Mouse (Mus musculus): ENCODE measurements around the gene Mtor. TPM values are rescaled to one million over a fixed set of nuclear protein-coding genes. Genes with fewer than 3 reads are reported as not detected.

The Mtor gene
- polyA plus RNA-seq, 1 experiment from 2014 or later: 36.1 TPM

- DNase-seq (ENCODE audit: low spot score) (peak; percentile 55), ATAC-seq (ENCODE audit: low FRiP score) (peak; percentile 75; the same call in 1 of the 2 replicates)
- no peaks in the 10 kb centered on the region for H3K4me1 ChIP-seq (replicated peaks; ENCODE audit: control insufficient read depth, insufficient read depth, low read length)
- H3K27me3 ChIP-seq (ENCODE audit: control insufficient read depth, insufficient read depth, low read length): no peaks in the 10 kb centered on the region
- no peak overlapping the region for H3K9ac ChIP-seq
- 0 out of 2 replicates have a peak overlapping the region, but pooled peaks have one; percentile 40 for H3K27ac ChIP-seq
- H3K4me3 ChIP-seq (replicated peaks; ENCODE audit: low read length): no peak overlapping the region
- no peaks in the 10 kb centered on the region for H3K9me3 ChIP-seq (ENCODE audit: control insufficient read depth, low read length)
- no peak overlapping the region for H3K4me2 ChIP-seq (replicated peaks)
- WGBS: 44% methylated on average over 12 of the region's 12 CpGs
- peaks cover 97% of the 10 kb centered on the region for H3K36me3 ChIP-seq (replicated peaks; ENCODE audit: control insufficient read depth, insufficient read depth)
Observed at GRCm38 (mm10) chr4:148460656-148461284, 12.4 kb downstream of the Mtor start.

- DNase-seq (ENCODE audit: low spot score) (no peak), ATAC-seq (ENCODE audit: low FRiP score) (no peak)
- no peak overlapping the region for H3K27ac ChIP-seq
- peaks cover 97% of the 10 kb centered on the region for H3K36me3 ChIP-seq (replicated peaks; ENCODE audit: control insufficient read depth, insufficient read depth)
- H3K4me1 ChIP-seq (replicated peaks; ENCODE audit: control insufficient read depth, insufficient read depth, low read length): no peaks in the 10 kb centered on the region
- H3K27me3 ChIP-seq (ENCODE audit: control insufficient read depth, insufficient read depth, low read length): no peaks in the 10 kb centered on the region
- 83% methylated on average over 4 of the region's 4 CpGs for WGBS
- H3K9ac ChIP-seq: no peak overlapping the region
- no peak overlapping the region for H3K4me3 ChIP-seq (replicated peaks; ENCODE audit: low read length)
- H3K9me3 ChIP-seq (ENCODE audit: control insufficient read depth, low read length): no peaks in the 10 kb centered on the region
- H3K4me2 ChIP-seq (replicated peaks): no peak overlapping the region
Observed at GRCm38 (mm10) chr4:148461772-148462171, 13.4 kb downstream of the Mtor start.

- 94% methylated on average over 13 of the region's 13 CpGs for WGBS
- ATAC-seq (ENCODE audit: low FRiP score): no peak
Observed at GRCm38 (mm10) chr4:148462717-148463116, 14.3 kb downstream of the Mtor start.

GRCm38 (mm10) chr4:148463208-148463960, 15.0 kb downstream of the Mtor start:
- Histone ChIP-seq H3K9me3 (ENCODE audit: control insufficient read depth, low read length) (no peaks in the 10 kb centered on the region), H3K9ac (no peak overlapping the region), H3K4me1 (replicated peaks; ENCODE audit: control insufficient read depth, insufficient read depth, low read length) (no peaks in the 10 kb centered on the region), H3K4me3 (replicated peaks; ENCODE audit: low read length) (no peak overlapping the region), H3K36me3 (replicated peaks; ENCODE audit: control insufficient read depth, insufficient read depth) (peaks cover 97% of the 10 kb centered on the region), H3K4me2 (replicated peaks) (no peak overlapping the region), H3K27me3 (ENCODE audit: control insufficient read depth, insufficient read depth, low read length) (no peaks in the 10 kb centered on the region), H3K27ac (no peak overlapping the region)
- peak; percentile 63 for DNase-seq (ENCODE audit: low spot score)
- ATAC-seq (ENCODE audit: low FRiP score): no peak
- WGBS: 72% methylated on average over 14 of the region's 14 CpGs

More at GRCm38 (mm10) chr4:148462717-148463116, 14.3 kb downstream of the Mtor start:
- Histone ChIP-seq H3K36me3 (replicated peaks; ENCODE audit: control insufficient read depth, insufficient read depth) (peaks cover 97% of the 10 kb centered on the region), H3K4me2 (replicated peaks) (no peak overlapping the region), H3K27ac (no peak overlapping the region), H3K4me1 (replicated peaks; ENCODE audit: control insufficient read depth, insufficient read depth, low read length) (no peaks in the 10 kb centered on the region), H3K9me3 (ENCODE audit: control insufficient read depth, low read length) (no peaks in the 10 kb centered on the region), H3K27me3 (ENCODE audit: control insufficient read depth, insufficient read depth, low read length) (no peaks in the 10 kb centered on the region), H3K9ac (no peak overlapping the region), H3K4me3 (replicated peaks; ENCODE audit: low read length) (no peak overlapping the region)
- DNase-seq (ENCODE audit: low spot score): no peak

- Histone ChIP-seq H3K36me3 (replicated peaks; ENCODE audit: control insufficient read depth, insufficient read depth) (peaks cover 97% of the 10 kb centered on the region), H3K9ac (no peak overlapping the region), H3K27me3 (ENCODE audit: control insufficient read depth, insufficient read depth, low read length) (no peaks in the 10 kb centered on the region), H3K4me3 (replicated peaks; ENCODE audit: low read length) (no peak overlapping the region), H3K27ac (no peak overlapping the region), H3K4me2 (replicated peaks) (no peak overlapping the region), H3K9me3 (ENCODE audit: control insufficient read depth, low read length) (no peaks in the 10 kb centered on the region), H3K4me1 (replicated peaks; ENCODE audit: control insufficient read depth, insufficient read depth, low read length) (no peaks in the 10 kb centered on the region)
- 94% methylated on average over 12 of the region's 12 CpGs for WGBS
- DNase-seq (ENCODE audit: low spot score): no peak
- ATAC-seq (ENCODE audit: low FRiP score): no peak
Observed at GRCm38 (mm10) chr4:148464301-148464700, 15.9 kb downstream of the Mtor start.

GRCm38 (mm10) chr4:148464869-148465268, 16.5 kb downstream of the Mtor start:
- ATAC-seq (ENCODE audit: low FRiP score) (no peak), DNase-seq (ENCODE audit: low spot score) (peak; percentile 37)
- WGBS: 92% methylated on average over 12 of the region's 12 CpGs
- Histone ChIP-seq H3K4me2 (replicated peaks) (no peak overlapping the region), H3K4me3 (replicated peaks; ENCODE audit: low read length) (no peak overlapping the region), H3K4me1 (replicated peaks; ENCODE audit: control insufficient read depth, insufficient read depth, low read length) (no peaks in the 10 kb centered on the region), H3K36me3 (replicated peaks; ENCODE audit: control insufficient read depth, insufficient read depth) (peaks cover 97% of the 10 kb centered on the region), H3K9ac (no peak overlapping the region), H3K27ac (no peak overlapping the region), H3K9me3 (ENCODE audit: control insufficient read depth, low read length) (no peaks in the 10 kb centered on the region), H3K27me3 (ENCODE audit: control insufficient read depth, insufficient read depth, low read length) (no peaks in the 10 kb centered on the region)

- 95% methylated on average over 5 of the region's 5 CpGs for WGBS
Observed at GRCm38 (mm10) chr4:148466511-148467079, 18.2 kb downstream of the Mtor start.

GRCm38 (mm10) chr4:148468396-148468795, 20.0 kb downstream of the Mtor start:
- H3K36me3 ChIP-seq (replicated peaks; ENCODE audit: control insufficient read depth, insufficient read depth): peaks cover 100% of the 10 kb centered on the region
- H3K4me2 ChIP-seq (replicated peaks): no peak overlapping the region
- H3K27ac ChIP-seq: no peak overlapping the region
- H3K27me3 ChIP-seq (ENCODE audit: control insufficient read depth, insufficient read depth, low read length): no peaks in the 10 kb centered on the region
- no peak overlapping the region for H3K9ac ChIP-seq
- DNase-seq (ENCODE audit: low spot score) (no peak), ATAC-seq (ENCODE audit: low FRiP score) (no peak)
- H3K4me1 ChIP-seq (replicated peaks; ENCODE audit: control insufficient read depth, insufficient read depth, low read length): no peaks in the 10 kb centered on the region
- WGBS: 95% methylated on average over 10 of the region's 10 CpGs
- H3K4me3 ChIP-seq (replicated peaks; ENCODE audit: low read length): no peak overlapping the region
- H3K9me3 ChIP-seq (ENCODE audit: control insufficient read depth, low read length): no peaks in the 10 kb centered on the region

More at GRCm38 (mm10) chr4:148466511-148467079, 18.2 kb downstream of the Mtor start:
- Histone ChIP-seq H3K4me2 (replicated peaks) (no peak overlapping the region), H3K9me3 (ENCODE audit: control insufficient read depth, low read length) (no peaks in the 10 kb centered on the region), H3K4me3 (replicated peaks; ENCODE audit: low read length) (no peak overlapping the region), H3K27me3 (ENCODE audit: control insufficient read depth, insufficient read depth, low read length) (no peaks in the 10 kb centered on the region), H3K27ac (no peak overlapping the region), H3K9ac (no peak overlapping the region), H3K4me1 (replicated peaks; ENCODE audit: control insufficient read depth, insufficient read depth, low read length) (no peaks in the 10 kb centered on the region), H3K36me3 (replicated peaks; ENCODE audit: control insufficient read depth, insufficient read depth) (peaks cover 100% of the 10 kb centered on the region)
- no peak for DNase-seq (ENCODE audit: low spot score)
- no peak for ATAC-seq (ENCODE audit: low FRiP score)

- Histone ChIP-seq H3K9me3 (ENCODE audit: control insufficient read depth, low read length) (no peaks in the 10 kb centered on the region), H3K27me3 (ENCODE audit: control insufficient read depth, insufficient read depth, low read length) (no peaks in the 10 kb centered on the region), H3K27ac (no peak overlapping the region), H3K4me1 (replicated peaks; ENCODE audit: control insufficient read depth, insufficient read depth, low read length) (no peaks in the 10 kb centered on the region), H3K4me3 (replicated peaks; ENCODE audit: low read length) (no peak overlapping the region), H3K9ac (no peak overlapping the region), H3K36me3 (replicated peaks; ENCODE audit: control insufficient read depth, insufficient read depth) (peaks cover 99% of the 10 kb centered on the region), H3K4me2 (replicated peaks) (no peak overlapping the region)
- ATAC-seq (ENCODE audit: low FRiP score): no peak
- no peak for DNase-seq (ENCODE audit: low spot score)
- WGBS: 90% methylated on average over 11 of the region's 11 CpGs
Observed at GRCm38 (mm10) chr4:148469487-148470252, 21.3 kb downstream of the Mtor start.

Data from hindbrain, embryonic 14.5 days (tissue).